Mouse (Mus musculus): ENCODE measurements at regions not wholly inside any gene's neighbourhood (a gene's known extent, or its start where the extent isn't known, plus 50 kb on each side); places are given as distances from the start of the nearest gene placed in this dataset.

- DNase-seq (ENCODE audit: low spot score in 2 of 2), result no peak
- intact Hi-C loops (cut with DNase I), result no loop called here
These were observed 297.0 kb upstream of the Gm10295 start for GRCm38 (mm10) chr7:71648314-71648713.

- no peak for DNase-seq (ENCODE audit: low spot score in 2 of 2)
- intact Hi-C loops (cut with DNase I), result no loop called here
These were observed 295.7 kb upstream of the Gm10295 start for GRCm38 (mm10) chr7:71646944-71647343.

- intact Hi-C loops (cut with DNase I), result no loop called here
- DNase-seq (ENCODE audit: low spot score in 2 of 2), result no peak
These were observed 271.8 kb upstream of the Gm10295 start for GRCm38 (mm10) chr7:71623048-71623447.

GRCm38 (mm10) chr7:71603159-71603558 is 251.9 kb upstream of the Gm10295 start:
- DNase-seq (ENCODE audit: low spot score in 2 of 2), result no peak

GRCm38 (mm10) chr7:71596780-71597179 is 245.5 kb upstream of the Gm10295 start:
- DNase-seq (ENCODE audit: low spot score in 2 of 2), result no peak
- intact Hi-C loops (cut with DNase I), result no loop called here

More at GRCm38 (mm10) chr7:71603159-71603558, 251.9 kb upstream of the Gm10295 start:
- intact Hi-C loops (cut with DNase I), result no loop called here

GRCm38 (mm10) chr7:71587626-71588025 is 236.3 kb upstream of the Gm10295 start:
- intact Hi-C loops (cut with DNase I), result no loop called here
- DNase-seq (ENCODE audit: low spot score in 2 of 2), result no peak

- intact Hi-C loops (cut with DNase I), result no loop called here
- DNase-seq (ENCODE audit: low spot score in 2 of 2), result no peak
These were observed 232.3 kb upstream of the Gm10295 start for GRCm38 (mm10) chr7:71583443-71584055.

- intact Hi-C loops (cut with DNase I), result no loop called here
- DNase-seq (ENCODE audit: low spot score in 2 of 2), result no peak
These were observed 230.5 kb upstream of the Gm10295 start for GRCm38 (mm10) chr7:71581746-71582145.

GRCm38 (mm10) chr7:71560296-71560936 is 209.1 kb upstream of the Gm10295 start:
- intact Hi-C loops (cut with DNase I), result no loop called here

GRCm38 (mm10) chr7:71556473-71556872 is 205.2 kb upstream of the Gm10295 start:
- intact Hi-C loops (cut with DNase I), result no loop called here
- no peak for DNase-seq (ENCODE audit: low spot score in 2 of 2)

More at GRCm38 (mm10) chr7:71560296-71560936, 209.1 kb upstream of the Gm10295 start:
- no peak for DNase-seq (ENCODE audit: low spot score in 2 of 2)

- DNase-seq (ENCODE audit: low spot score in 2 of 2), result no peak
- intact Hi-C loops (cut with DNase I), result no loop called here
These were observed 204.2 kb upstream of the Gm10295 start for GRCm38 (mm10) chr7:71555476-71555875.

- DNase-seq (ENCODE audit: low spot score in 2 of 2), result no peak
These were observed 195.4 kb upstream of the Gm10295 start for GRCm38 (mm10) chr7:71546606-71547213.

GRCm38 (mm10) chr7:71541467-71541866 is 190.2 kb upstream of the Gm10295 start:
- intact Hi-C loops (cut with DNase I), result no loop called here
- DNase-seq (ENCODE audit: low spot score in 2 of 2), result no peak

More at GRCm38 (mm10) chr7:71546606-71547213, 195.4 kb upstream of the Gm10295 start:
- intact Hi-C loops (cut with DNase I), result no loop called here

- intact Hi-C loops (cut with DNase I), result no loop called here
- no peak for DNase-seq (ENCODE audit: low spot score in 2 of 2)
These were observed 181.8 kb upstream of the Gm10295 start for GRCm38 (mm10) chr7:71533109-71533508.

GRCm38 (mm10) chr7:71531496-71531895 is 180.2 kb upstream of the Gm10295 start:
- intact Hi-C loops (cut with DNase I), result no loop called here

GRCm38 (mm10) chr7:71530922-71531321 is 179.6 kb upstream of the Gm10295 start:
- DNase-seq (ENCODE audit: low spot score in 2 of 2), result no peak
- intact Hi-C loops (cut with DNase I), result no loop called here

More at GRCm38 (mm10) chr7:71531496-71531895, 180.2 kb upstream of the Gm10295 start:
- DNase-seq (ENCODE audit: low spot score in 2 of 2), result no peak

- no peak for DNase-seq (ENCODE audit: low spot score in 2 of 2)
- intact Hi-C loops (cut with DNase I), result no loop called here
These were observed 174.9 kb upstream of the Gm10295 start for GRCm38 (mm10) chr7:71526152-71526551.

- no peak for DNase-seq (ENCODE audit: low spot score in 2 of 2)
- intact Hi-C loops (cut with DNase I), result no loop called here
These were observed 173.4 kb upstream of the Gm10295 start for GRCm38 (mm10) chr7:71524577-71525126.

GRCm38 (mm10) chr7:71524119-71524518 is 172.8 kb upstream of the Gm10295 start:
- DNase-seq (ENCODE audit: low spot score in 2 of 2), result no peak
- intact Hi-C loops (cut with DNase I), result no loop called here

- no peak for DNase-seq (ENCODE audit: low spot score in 2 of 2)
- intact Hi-C loops (cut with DNase I), result no loop called here
These were observed 156.1 kb upstream of the Gm10295 start for GRCm38 (mm10) chr7:71507379-71507778.

- intact Hi-C loops (cut with DNase I), result no loop called here
- no peak for DNase-seq (ENCODE audit: low spot score in 2 of 2)
These were observed 149.4 kb upstream of the Gm10295 start for GRCm38 (mm10) chr7:71500719-71501118.
